Mouse (Mus musculus) heart, embryonic 15.5 days (tissue): ENCODE data around the gene Tap1. TPM values are rescaled to one million over a fixed set of nuclear protein-coding genes. Genes with fewer than 3 reads are reported as not detected.
"Not testable (repeated sequence)": the region's sequence is repeated elsewhere in the genome, so short reads cannot be mapped to it uniquely, and the experiment has no call there.

ENCODE experiments used
- ATAC-seq: fragments of 200-750 bp; cut with Nextera tagmentation; replicated peaks from 2 replicates; pipeline ENCODE4 v1.8.0; 2017; ENCODE audit warnings: low read depth, moderate TSS enrichment; ENCODE audit not compliant: insufficient number of reproducible peaks, insufficient read depth, low FRiP score
- H3K27ac ChIP-seq: fragments of 300-500 bp; sonication (generic); 2 replicates; pipeline ENCODE4 v1.5.1; 2015; ENCODE audit warnings: mild to moderate bottlenecking, inconsistent platforms
- H3K27me3 ChIP-seq: fragments of 300-500 bp; sonication (generic); 2 replicates; pipeline ENCODE4 v1.6.1; 2015; ENCODE audit warnings: inconsistent platforms
- H3K36me3 ChIP-seq: fragments of 300-500 bp; sonication (generic); 2 replicates; pipeline ENCODE4 v1.6.1; 2015; ENCODE audit warnings: mild to moderate bottlenecking, inconsistent platforms
- H3K4me1 ChIP-seq: fragments of 300-500 bp; sonication (generic); replicated peaks from 2 replicates; pipeline ENCODE4 v1.6.1; 2015; ENCODE audit warnings: inconsistent platforms
- H3K4me2 ChIP-seq: fragments of 300-500 bp; sonication (generic); 2 replicates; pipeline ENCODE4 v1.6.1; 2015; ENCODE audit warnings: inconsistent platforms, mild to moderate bottlenecking, moderate library complexity
- H3K4me3 ChIP-seq: fragments of 300-500 bp; sonication (generic); 2 replicates; pipeline ENCODE4 v1.5.1; 2015; ENCODE audit warnings: mild to moderate bottlenecking, inconsistent platforms
- H3K9ac ChIP-seq: fragments of 300-500 bp; sonication (generic); 2 replicates; pipeline ENCODE4 v1.6.1; 2015; ENCODE audit warnings: mild to moderate bottlenecking, inconsistent platforms
- H3K9me3 ChIP-seq: fragments of 300-500 bp; sonication (generic); replicated peaks from 2 replicates; pipeline ENCODE4 v1.6.1; 2016; ENCODE audit warnings: inconsistent platforms
- WGBS: fragments of 180-500 bp; shearing (Covaris S2); methylation state at CpG from one replicate; pipeline ENCODE4 v1.1.7; 2015; ENCODE audit warnings: mixed read lengths; 5-methylcytosine and 5-hydroxymethylcytosine counted together
- polyA plus RNA-seq: library from polyadenylated mRNA; unstranded; fragments of >200 nt; fragmentation: Nextera tagmentation; extraction: Ambion mirVana; gene quantifications from 2 replicates; pipeline ENCODE4 v1.2.1, GENCODE M21; 2015

Gene Tap1
- polyA plus RNA-seq, 1 experiment from 2014 or later, result 2.4 TPM

GRCm38 (mm10) chr17:34217216-34217928 lies 30.0 kb downstream of the Tap1 start:
- Histone ChIP-seq H3K27ac (no peak overlapping the region), H3K4me2 (no peak overlapping the region), H3K4me1 (no peaks in the 10 kb centered on the region), H3K36me3 (no peaks in the 10 kb centered on the region), H3K9me3 (peaks cover 2% of the 10 kb centered on the region; the same call in 1 of the 2 replicates), H3K27me3 (peaks cover 32% of the 10 kb centered on the region), H3K9ac (no peak overlapping the region), H3K4me3 (no peak overlapping the region)
- ATAC-seq, result no peak
- WGBS, result 77% methylated on average over 8 of the region's 8 CpGs

- peaks cover 2% of the 10 kb centered on the region; the same call in 1 of the 2 replicates for H3K9me3 ChIP-seq
- no peaks in the 10 kb centered on the region for H3K36me3 ChIP-seq
- no peaks in the 10 kb centered on the region for H3K4me1 ChIP-seq
- no peak overlapping the region for H3K9ac ChIP-seq
- no peak overlapping the region for H3K4me3 ChIP-seq
- H3K27me3 ChIP-seq, result peaks cover 26% of the 10 kb centered on the region
- 84% methylated on average over 5 of the region's 5 CpGs for WGBS
- no peak overlapping the region for H3K4me2 ChIP-seq
- no peak overlapping the region for H3K27ac ChIP-seq
- no peak for ATAC-seq
Measured at GRCm38 (mm10) chr17:34217986-34218385, 30.6 kb downstream of the Tap1 start.

- no peak for ATAC-seq
- Histone ChIP-seq H3K27me3 (peaks cover 19% of the 10 kb centered on the region), H3K9ac (no peak overlapping the region), H3K27ac (no peak overlapping the region), H3K4me1 (no peaks in the 10 kb centered on the region), H3K9me3 (peaks cover 2% of the 10 kb centered on the region; the same call in 1 of the 2 replicates), H3K4me3 (no peak overlapping the region), H3K36me3 (no peaks in the 10 kb centered on the region), H3K4me2 (no peak overlapping the region)
- WGBS, result 76% methylated on average over 11 of the region's 11 CpGs
Measured at GRCm38 (mm10) chr17:34218675-34219074, 31.3 kb downstream of the Tap1 start.

- H3K27ac ChIP-seq, H3K4me2 ChIP-seq, H3K4me3 ChIP-seq, H3K4me1 ChIP-seq, H3K36me3 ChIP-seq, H3K9me3 ChIP-seq, H3K9ac ChIP-seq, ATAC-seq: not testable (repeated sequence)
- WGBS, result 83% methylated on average over 9 of the region's 11 CpGs
- peaks cover 15% of the 10 kb centered on the region for H3K27me3 ChIP-seq
Measured at GRCm38 (mm10) chr17:34219096-34219495, 31.7 kb downstream of the Tap1 start.

- H3K36me3 ChIP-seq, H3K9ac ChIP-seq, ATAC-seq, H3K4me2 ChIP-seq, H3K27me3 ChIP-seq, H3K4me3 ChIP-seq, H3K27ac ChIP-seq, H3K4me1 ChIP-seq, H3K9me3 ChIP-seq: not testable (repeated sequence)
- WGBS, result 88% methylated on average over 3 of the region's 7 CpGs
Measured at GRCm38 (mm10) chr17:34219801-34220200, 32.4 kb downstream of the Tap1 start.

GRCm38 (mm10) chr17:34220401-34220800 lies 33.0 kb downstream of the Tap1 start:
- not testable (repeated sequence) for H3K27me3 ChIP-seq, H3K27ac ChIP-seq, H3K9ac ChIP-seq, ATAC-seq, H3K9me3 ChIP-seq, H3K4me1 ChIP-seq, H3K36me3 ChIP-seq, H3K4me2 ChIP-seq, H3K4me3 ChIP-seq
- 91% methylated on average over 6 of the region's 16 CpGs for WGBS

- no peaks in the 10 kb centered on the region; the same call in 1 of the 2 replicates for H3K9me3 ChIP-seq
- no peaks in the 10 kb centered on the region for H3K4me1 ChIP-seq
- no peak overlapping the region for H3K4me3 ChIP-seq
- no peak overlapping the region for H3K4me2 ChIP-seq
- ATAC-seq, result no peak
- H3K36me3 ChIP-seq, result no peaks in the 10 kb centered on the region
- H3K9ac ChIP-seq, result no peak overlapping the region
- no peaks in the 10 kb centered on the region for H3K27me3 ChIP-seq
- 85% methylated on average over 3 of the region's 3 CpGs for WGBS
- H3K27ac ChIP-seq, result no peak overlapping the region
Measured at GRCm38 (mm10) chr17:34224816-34225215, 37.5 kb downstream of the Tap1 start.

GRCm38 (mm10) chr17:34225426-34225825 lies 38.1 kb downstream of the Tap1 start:
- no peaks in the 10 kb centered on the region for H3K27me3 ChIP-seq
- no peak overlapping the region for H3K9ac ChIP-seq
- no peaks in the 10 kb centered on the region for H3K36me3 ChIP-seq
- no peaks in the 10 kb centered on the region; the same call in 1 of the 2 replicates for H3K9me3 ChIP-seq
- ATAC-seq, result no peak
- H3K4me1 ChIP-seq, result no peaks in the 10 kb centered on the region
- H3K27ac ChIP-seq, result no peak overlapping the region
- no peak overlapping the region for H3K4me2 ChIP-seq
- no peak overlapping the region for H3K4me3 ChIP-seq
- 90% methylated on average over 8 of the region's 8 CpGs for WGBS

GRCm38 (mm10) chr17:34225911-34226310 lies 38.6 kb downstream of the Tap1 start:
- not testable (repeated sequence) for H3K9ac ChIP-seq, H3K9me3 ChIP-seq, ATAC-seq, H3K4me3 ChIP-seq, H3K36me3 ChIP-seq, H3K27me3 ChIP-seq, H3K27ac ChIP-seq, H3K4me1 ChIP-seq, H3K4me2 ChIP-seq
- WGBS, result 93% methylated on average over 15 of the region's 23 CpGs

GRCm38 (mm10) chr17:34230971-34231370 lies 43.6 kb downstream of the Tap1 start:
- not testable (repeated sequence) for H3K27ac ChIP-seq, ATAC-seq
- WGBS, result 86% methylated on average over 9 of the region's 9 CpGs

GRCm38 (mm10) chr17:34232021-34232420 lies 44.7 kb downstream of the Tap1 start:
- H3K27me3 ChIP-seq, H3K27ac ChIP-seq, ATAC-seq, H3K9ac ChIP-seq, H3K36me3 ChIP-seq, H3K4me3 ChIP-seq, H3K9me3 ChIP-seq, H3K4me1 ChIP-seq, H3K4me2 ChIP-seq: not testable (repeated sequence)
- 86% methylated on average over 6 of the region's 7 CpGs for WGBS

More at GRCm38 (mm10) chr17:34230971-34231370, 43.6 kb downstream of the Tap1 start:
- H3K27me3 ChIP-seq, H3K4me3 ChIP-seq, H3K36me3 ChIP-seq, H3K4me1 ChIP-seq, H3K9ac ChIP-seq, H3K4me2 ChIP-seq, H3K9me3 ChIP-seq: not testable (repeated sequence)

GRCm38 (mm10) chr17:34234926-34235325 lies 47.6 kb downstream of the Tap1 start:
- no peaks in the 10 kb centered on the region for H3K36me3 ChIP-seq
- H3K27me3 ChIP-seq, result no peaks in the 10 kb centered on the region
- no peaks in the 10 kb centered on the region for H3K4me1 ChIP-seq
- no peak for ATAC-seq
- H3K4me2 ChIP-seq, result no peak overlapping the region
- no peaks in the 10 kb centered on the region for H3K9me3 ChIP-seq
- H3K27ac ChIP-seq, result no peak overlapping the region
- WGBS, result 49% methylated on average over 9 of the region's 9 CpGs
- H3K9ac ChIP-seq, result no peak overlapping the region
- no peak overlapping the region for H3K4me3 ChIP-seq
